Mouse (Mus musculus): Measurements from ENCODE around the gene Lta.
A peak's percentile ranks its signal among the peaks of the same experiment; 100 is the strongest.
"Not testable (repeated sequence)": the region's sequence is repeated elsewhere in the genome, so short reads cannot be mapped to it uniquely, and the experiment has no call there.

Gene Lta

DNA sequence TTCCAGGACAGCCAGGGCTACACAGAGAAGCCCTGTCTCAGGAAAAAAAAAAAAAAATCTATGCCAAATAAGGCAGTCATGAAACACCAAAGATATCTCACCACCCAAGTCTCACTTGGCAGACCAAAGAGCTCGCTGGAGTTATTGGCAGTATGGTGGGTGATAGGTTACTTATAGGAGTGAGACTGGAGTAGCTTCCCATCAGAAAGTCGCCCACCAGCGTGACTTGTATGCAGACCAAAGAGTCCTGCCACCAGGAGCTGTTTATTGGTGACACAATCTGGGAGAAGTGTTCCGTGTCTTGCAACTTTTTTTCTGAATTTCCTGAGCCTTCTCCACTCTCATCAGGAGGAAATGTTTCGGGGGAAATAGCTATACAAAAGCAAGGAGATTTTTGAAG is 34.5 kb upstream of the Lta start:
- DNase-seq = no peak

DNA sequence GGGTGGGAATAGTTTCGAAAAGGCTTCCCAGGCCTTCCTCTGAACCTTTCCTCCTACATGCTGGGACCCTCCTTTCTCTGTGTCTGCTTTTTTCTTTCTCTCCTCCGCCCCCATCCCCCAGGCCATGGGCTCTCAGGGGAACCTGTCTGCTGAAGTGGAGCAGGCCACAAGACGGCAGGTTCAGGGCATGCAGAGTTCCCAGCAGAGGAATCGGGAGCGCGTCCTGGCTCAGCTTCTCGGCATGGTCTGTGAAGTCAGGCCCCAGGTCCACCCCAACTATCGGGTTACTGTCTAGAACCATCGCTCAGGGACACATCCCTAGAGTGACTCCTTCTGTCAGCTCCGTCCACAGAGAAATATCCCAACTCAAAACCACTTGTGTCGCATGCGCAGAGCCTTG is 32.4 kb upstream of the Lta start:
- no peak for DNase-seq

DNA sequence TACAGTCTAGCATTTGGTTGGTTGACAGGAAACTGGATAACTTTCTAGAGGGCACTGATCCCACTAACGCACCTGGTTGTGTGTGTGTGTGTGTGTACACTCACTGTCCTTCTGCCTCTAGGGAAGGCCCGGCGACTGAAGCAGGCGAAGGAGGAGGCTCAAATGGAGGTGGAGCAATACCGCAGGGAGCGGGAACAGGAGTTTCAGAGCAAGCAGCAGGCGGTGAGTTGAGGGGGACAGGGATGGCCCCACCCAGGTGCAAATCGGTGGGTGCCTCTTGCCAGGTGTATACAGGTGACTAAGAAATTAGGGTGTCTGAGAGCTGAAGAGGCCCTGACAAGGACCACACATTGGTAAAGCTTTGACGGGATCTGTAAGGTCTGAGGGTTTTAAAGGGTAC is 31.8 kb upstream of the Lta start:
- no peak for DNase-seq

DNA sequence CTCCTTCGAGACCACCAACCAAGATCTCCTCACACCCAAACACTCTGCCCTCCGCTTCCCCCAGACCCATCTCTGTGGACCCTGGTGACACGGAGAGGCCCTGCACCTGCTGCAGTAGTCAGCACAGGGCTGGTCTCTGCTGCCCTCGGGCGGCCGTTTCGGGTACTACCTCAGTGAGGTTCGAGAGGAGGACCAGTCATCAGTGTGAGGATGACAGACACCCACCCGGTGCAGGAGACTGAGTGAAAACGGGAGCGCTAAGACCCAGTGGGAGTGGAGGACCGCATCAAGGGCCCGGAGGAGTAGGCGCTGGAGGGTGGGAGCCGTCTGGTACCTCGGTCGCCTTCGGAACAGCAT is 31.2 kb upstream of the Lta start:
- DNase-seq = peak; percentile 98

DNA sequence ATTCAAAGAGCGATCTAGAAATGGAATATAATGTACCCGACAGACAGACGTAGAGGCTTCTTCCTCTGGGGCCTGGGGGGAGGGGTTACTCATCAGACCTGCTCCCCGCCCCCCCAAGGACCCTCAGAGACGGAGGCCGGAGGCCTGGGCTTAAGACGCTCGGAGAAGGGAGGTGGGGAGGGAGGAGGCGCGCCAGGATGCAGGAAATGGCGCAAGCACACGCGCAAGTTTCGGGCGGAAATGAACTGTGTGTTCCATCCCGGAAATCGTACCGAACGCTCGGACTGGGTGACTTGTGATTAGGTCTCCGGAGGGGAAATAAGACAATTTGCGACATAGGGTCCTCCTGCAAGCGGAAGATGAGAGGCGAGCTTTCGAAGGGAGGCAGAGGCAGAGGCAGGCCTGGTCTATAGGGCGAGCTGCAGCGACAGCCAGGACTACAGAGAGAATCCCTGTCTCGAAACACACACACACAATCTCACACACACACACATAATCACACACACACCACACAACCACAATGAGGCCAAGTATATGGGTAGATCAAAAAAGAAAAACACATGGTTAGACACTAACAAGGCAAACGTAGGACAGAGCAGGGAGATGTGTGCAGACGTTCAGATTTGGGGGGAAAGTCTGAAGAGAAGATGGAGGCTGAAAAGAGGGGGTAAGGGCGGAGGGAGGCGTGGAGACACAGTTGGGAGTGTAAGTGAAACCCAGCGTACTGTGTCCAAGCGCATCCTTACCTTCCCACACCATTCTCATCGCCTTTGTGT is 30.7 kb upstream of the Lta start, which contains the start of gene Nfkbil1:
TSS of gene Nfkbil1 (minus strand) at position 179 of the 776 bp plus-strand sequence.
- DNase-seq = peak; percentile 96

DNA sequence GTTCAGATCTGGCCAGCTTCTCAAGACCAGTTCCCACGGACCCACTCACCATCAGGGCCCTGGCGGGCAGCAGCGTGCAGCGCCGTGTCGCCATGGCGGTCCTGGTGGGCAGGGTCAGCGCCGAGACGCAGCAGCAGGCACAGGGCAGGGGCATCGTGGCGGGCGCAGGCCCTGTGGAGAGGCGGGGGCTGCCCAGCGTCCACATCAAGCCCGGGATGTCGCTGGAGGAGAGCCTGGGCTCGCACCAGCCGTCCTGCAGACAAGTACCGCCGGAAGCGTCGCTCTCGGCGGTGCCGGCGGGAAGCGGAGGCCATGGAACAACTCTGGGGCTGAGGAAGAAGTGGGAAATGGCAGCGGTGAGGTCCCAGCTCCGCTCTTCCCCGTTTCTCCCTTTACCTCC is 29.8 kb upstream of the Lta start:
- DNase-seq = peak; percentile 62

DNA sequence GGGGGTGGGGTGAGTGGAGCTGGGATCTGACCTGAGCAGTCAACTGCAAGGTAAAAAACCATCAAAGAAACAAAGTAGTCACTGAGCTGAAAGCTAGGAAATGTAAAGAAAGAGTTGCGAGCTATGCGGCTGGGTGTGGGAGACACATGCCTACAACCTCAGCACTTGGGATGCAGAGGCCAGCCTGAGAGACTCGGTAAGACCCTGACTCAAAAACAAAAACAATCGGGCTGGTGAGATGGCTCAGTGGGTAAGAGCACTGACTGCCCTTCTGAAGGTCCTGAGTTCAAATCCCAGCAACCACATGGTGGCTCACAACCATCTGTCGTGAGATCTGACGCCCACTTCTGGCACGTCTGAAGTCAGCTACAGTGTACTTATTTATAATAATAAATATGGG is 28.9 kb upstream of the Lta start:
- DNase-seq = not testable (repeated sequence)

DNA sequence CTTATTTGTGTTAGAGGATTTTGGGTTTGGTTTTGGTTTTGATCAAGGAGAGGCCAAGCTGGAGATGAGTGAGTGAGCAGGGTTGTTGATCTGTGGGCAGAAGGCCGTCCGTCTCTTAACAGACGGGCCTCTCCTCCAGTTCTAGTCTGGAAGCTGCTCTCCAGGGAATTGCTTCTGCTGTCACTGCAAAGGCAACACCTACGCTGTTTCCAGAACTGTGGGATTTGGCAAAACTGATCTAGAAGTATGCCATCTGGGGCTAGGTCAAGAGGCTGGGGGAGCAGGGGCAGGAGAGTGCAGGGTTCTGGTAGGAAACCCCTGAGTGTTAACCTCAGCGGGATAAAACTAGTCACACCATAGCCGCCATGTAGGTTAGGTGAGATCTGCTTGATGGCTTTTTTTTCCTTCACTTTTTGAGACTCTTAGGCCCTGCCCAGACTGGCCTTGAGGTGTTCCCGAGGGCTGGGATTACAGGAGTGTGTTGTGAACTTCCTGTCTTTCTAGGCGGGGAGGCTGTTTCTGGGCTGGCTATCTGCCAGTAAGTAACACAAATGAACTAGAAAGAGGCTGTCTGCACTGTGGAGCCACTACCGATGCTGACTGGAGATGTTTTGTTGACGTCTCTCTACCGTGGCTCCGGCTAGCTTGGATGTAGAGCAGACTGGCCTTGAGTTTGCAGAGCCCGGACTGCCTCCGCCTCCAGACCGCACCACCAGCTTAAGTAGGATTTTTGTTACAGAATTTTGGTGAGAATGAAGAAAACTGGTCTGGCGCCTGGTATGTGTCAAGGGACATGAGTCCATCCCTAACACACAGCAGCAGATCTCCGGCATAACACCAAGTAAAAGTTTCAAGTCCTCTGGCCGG is 28.2 kb upstream of the Lta start, which contains the start of gene Atp6v1g2:
TSS of gene Atp6v1g2 (plus strand) at position 547 of the 867 bp plus-strand sequence.
- no peak for DNase-seq

DNA sequence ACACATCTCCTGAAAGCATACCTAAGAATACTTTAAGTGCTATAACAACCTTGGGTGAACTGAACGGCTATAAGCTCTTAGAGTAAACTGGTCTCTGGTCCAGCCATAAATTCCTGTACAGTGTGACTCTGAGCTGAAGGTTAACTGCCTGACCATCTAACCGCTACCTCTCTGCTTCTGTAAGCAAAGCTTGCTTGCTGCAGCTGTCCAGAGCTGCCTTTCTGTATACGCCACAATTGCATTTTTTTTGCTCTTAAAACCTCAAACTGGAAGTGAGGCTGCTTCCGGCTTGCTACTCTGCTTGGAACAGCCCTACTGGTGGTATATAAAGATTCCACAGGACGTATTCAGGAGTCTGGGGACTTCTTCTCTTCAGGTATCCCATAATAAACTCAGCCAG is 27.5 kb upstream of the Lta start:
- DNase-seq = no peak

DNA sequence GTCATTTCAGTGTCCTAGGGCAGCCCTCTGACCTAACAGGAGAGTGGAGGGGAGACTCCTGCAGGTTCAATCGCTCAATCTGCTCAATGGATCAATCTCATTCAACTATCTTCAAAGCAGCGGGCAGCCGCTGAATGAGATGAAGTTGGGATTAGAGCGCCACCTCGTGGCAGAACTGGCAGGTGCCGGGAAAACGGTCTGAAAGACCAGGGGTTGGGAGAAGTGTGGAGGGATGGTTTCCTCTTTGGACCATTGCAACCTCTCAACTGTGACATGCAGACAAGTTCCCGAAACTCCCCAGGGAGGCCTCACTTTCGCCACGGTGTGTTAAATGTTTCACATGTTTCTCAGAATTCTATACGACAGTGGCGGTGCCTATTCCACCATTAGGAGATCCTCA is 26.9 kb upstream of the Lta start:
- DNase-seq = peak; percentile 90

DNA sequence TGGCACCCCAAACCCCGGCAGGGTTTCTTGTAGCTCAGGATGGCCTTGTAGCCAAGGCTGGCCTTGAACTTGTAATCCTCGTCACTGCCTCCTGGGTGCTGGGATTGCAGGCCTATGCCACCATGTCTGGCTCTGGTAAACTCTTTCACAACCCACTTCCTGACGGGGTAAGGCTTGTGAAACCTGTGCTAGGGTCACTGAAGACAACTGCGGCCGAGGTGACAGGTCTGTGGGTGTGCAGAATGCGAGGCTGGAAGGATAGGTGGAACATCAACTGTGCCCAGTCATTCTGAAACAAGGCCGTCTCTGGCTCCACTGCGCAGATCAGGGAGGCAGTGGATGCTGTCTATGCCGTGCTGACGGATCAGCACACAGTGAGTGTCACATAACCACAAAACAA is 25.9 kb upstream of the Lta start:
- DNase-seq = no peak

DNA sequence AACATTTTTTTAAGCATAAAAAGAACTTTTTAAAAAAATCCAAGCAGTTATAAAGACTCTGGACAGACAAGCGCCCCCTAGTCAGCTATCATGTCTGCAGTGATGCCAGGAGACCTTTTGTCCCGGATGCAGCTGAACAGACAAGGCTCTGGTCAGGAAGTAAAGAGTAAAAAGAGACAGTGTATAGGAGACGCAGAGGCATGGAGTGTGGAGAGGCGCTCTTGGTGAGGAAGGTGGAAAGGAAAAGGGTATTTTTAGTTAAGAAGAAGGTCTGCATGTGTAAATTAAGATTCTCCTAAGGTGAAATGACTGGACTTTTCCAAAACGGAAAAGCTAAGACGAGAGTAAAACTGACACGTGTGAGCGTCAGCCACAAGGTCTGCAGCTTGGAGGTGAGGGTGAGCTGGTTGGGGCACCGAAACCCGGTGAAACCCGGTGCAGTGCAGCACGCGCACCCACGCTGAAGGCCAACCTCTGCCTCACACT is 21.5 kb upstream of the Lta start:
- DNase-seq = no peak

DNA sequence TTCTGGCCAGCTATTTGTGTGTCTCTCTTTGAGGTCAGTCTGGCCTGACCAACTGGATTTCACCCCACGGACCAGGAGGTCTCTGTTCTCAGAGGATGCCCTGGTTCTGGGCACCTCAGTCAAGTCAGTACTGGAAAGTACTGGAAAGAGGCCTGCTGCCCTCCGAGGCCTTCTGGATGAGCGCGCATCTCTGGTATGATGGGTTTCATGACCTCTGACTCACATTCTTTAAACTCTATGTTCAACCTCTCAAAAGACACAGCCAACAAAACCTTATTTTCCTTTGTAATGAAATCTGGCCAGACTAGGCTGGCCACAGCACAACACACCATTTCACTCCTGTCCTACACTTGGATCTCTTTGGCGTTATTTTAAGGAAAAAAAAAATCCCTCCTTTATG is 20.3 kb upstream of the Lta start:
- DNase-seq = no peak

DNA sequence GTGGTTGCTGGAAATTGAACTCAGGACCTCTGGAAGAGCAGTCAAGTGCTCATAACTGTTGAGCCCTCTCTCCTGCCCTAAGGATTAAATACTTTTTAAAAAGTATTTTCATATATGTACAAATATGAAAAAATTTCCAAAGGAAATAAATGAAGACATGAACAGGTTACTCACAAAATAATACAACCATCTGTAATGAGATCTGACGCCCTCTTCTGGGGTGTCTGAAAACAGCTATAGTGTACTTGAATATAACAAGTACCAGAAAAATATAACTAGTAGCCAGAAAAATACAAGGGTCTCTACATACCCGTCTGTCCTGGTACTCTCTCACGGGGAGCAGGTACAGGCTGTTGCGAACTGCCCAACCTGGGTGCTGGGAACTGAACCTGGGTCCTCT is 19.5 kb upstream of the Lta start:
- no peak for DNase-seq

DNA sequence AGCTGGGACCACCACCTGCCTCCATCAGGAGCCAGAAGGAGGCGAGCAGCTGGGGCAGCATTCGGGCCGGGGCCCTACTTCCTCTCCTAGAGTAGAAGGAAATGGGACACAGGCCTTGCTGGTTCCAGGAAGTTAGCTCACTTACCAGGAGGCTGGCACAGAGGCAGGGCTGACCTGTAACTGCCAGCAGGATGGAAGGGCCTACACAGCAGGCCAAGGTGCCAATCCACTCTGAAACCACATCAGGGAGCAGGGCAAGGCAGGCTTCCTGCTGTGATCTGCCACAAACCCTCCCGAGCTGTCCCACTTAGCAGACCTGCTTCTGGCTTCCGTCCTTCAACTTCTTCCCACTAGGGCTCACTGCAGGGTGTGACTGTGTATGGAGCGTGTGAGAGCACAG is 17.1 kb upstream of the Lta start:
- peak; percentile 53 for DNase-seq

DNA sequence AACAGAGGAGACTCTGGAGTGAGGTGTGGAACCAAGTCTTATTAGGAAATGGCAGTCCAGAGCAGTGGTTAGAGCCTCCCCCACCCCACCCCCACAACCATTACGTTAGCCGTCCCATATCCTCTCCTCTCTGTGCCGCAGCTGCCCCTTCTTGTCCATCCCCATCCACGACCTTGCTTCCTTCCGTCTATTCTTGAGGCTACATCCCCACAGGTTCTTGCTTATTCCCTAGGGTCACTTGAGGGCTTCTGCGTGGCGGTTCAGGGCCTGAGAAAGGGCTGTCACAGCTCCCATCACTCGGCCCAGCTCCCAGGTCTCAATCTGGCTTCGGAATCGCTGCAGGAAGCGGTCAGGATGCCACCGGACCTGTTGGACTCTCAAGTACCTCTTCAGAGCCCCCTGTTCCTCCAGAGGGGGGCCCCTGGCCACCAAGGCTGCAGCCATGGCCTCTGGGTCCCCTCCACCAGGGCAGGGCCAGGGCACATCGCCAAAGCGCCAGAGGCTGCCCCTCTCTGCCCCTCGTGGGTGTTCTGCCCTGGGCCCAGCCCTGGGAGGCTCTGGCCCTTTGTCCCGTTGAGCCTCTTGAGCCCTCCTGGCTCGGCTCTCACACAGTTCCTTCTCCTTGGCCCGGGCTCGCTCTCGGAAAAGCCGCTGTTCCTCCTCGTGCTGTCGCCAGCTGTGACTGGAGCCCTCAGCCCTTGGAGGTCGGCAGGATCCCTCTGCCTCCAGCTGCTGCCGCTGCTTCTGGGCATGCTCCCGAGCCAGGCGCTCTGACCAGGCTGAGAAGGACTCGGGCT is 15.2 kb upstream of the Lta start, which contains the start of gene Gm16181:
TSS of gene Gm16181 (plus strand) at position 679 of the 797 bp plus-strand sequence.
- peak; percentile 78 for DNase-seq

DNA sequence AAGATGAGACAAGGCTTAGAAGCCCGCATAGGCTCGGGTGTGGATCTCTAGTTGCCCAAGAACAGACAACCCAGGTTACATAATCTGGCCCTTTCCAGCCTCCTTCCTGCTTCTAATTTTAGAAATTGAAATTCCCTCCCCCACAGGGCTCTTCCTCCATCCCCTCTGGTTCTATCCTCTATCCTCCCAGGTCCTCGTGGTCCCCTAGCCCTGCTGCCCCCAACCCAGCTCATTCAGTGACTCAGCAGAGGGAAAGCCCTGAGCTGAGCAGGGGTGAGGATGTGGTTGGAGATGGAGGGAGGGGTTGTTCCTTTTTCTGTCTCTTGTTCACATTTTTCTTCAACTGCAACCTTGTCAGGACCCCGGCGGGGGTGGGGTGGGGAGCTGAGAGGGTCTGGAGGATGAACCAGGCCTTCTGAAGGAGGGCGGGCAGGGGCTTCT is 14.5 kb upstream of the Lta start:
- no peak for DNase-seq

DNA sequence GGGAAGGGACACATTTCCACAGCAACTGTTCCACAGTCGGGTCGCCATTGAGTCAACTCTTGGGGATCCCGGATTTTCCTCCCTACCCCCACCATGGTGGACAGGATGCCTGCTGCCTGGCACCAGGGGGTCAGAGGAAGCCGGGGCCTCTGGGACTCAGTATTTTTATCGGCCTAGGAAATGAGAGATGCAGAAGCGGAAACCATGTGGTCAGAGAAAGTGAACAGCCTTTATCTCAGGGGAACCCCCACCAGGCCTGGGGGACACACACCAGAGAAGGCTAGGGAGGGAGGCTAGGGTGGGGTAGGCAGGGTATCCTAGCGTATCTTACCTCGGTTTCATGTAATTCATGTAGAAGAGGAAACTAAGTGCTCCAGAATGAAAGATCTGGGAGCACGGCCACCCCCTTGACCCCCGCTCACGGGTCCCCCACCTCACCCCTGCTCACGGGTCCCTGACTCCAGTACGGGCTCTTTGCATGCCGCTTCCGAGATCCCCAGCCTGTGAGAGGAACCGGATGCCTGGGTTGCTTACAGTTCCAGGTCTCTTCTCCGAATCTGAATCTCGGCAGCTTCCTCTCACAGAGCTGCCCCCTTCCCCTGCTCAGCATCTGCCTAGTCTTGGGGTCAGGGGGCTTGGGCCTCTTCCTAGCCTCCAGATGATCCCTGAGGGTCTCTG is 13.5 kb upstream of the Lta start:
- peak; percentile 73 for DNase-seq

DNA sequence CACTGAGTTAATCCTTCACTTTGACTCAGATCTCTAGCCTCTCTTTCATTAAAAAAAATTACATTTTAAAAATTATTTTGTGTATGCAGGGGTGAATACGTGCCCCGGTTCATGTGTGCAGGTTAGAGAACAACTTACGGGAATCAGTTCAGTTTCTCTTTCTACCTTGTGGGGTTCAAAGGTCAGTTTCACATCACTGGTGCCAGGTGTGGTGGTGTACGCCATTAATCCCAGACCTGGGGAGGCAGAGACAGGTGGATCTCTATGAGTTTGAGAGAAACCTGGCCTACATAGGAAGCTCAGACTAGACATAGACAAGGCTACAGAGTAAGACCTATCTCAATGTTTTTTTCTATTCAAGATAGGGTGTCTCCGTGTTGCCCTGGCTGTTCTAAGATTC is 7.9 kb upstream of the Lta start:
- DNase-seq = no peak

DNA sequence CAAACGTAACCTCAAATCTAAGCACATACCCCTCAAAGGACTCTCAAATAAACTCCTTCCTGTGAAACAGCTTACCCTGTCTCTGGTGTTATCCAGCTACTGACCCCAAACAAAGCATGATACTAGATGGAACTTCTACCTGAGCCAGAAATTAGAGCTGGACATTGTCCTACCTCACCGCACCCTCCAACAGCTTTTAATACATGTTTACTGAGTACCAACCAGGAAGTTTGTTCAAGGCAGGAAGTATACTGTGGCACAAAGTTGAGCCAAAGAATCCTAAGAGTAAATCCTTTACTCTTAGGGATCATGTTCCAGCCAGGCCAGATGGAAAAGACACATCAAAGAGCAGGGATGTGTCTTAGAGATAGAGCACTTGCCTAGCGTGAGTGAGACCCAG is 5.4 kb upstream of the Lta start:
- no peak for DNase-seq

DNA sequence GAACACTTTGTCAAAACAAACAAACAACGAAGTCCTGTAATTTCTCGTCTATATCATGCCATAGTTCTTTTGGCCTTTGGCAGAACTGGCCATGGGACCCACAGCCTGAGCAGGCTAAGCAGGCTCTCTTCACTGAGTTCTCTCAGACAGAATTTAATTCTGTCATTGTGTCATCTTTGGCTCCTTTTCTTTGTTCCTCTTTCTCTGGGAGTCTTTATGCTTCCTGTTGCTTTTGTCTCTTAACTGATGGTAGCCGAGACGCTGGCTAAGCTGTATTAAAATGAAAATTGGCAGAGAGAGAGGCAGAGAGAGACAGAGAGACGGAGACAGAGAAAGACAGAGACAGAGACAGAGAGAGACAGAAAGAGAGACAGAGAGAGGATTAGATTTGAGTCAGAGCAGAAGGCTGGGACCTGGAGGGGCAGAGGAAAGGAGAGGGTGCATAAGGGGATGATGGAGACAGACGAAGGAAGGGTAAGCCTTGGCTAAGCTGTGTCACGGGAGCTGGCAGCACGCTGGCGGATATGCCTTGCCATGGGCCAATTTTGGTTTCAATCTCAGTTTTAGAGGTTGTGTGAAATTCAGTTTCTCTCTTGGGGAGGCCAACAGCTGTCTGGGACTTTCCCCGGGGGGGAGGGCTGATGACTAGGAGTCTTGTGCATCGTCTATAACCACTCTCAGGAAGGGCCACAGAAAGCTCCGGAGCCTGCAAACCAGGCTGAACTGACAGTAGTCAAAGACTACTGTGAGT is 4.8 kb upstream of the Lta start:
- no peak for DNase-seq

DNA sequence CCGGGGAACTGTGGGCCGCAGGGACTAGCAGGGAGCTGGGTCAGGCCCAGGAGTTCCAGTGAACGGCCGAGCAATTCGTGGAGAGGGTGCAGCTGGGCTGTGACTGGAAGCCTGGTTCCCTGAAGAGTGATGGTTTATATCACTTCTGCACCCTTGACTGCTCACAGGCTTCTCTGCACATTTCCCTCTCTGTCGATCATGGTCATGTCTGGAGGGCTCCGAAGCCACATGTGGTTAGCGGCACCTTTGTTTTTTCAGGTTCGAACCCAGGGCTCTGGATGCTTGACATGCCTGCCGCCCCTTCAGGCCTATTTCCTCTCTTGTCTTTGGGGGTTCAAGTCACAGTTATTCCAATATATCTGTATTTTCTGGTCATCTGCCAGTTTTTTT is 224 bp upstream of the Lta start:
- DNase-seq = no peak

Data from lung, postnatal 10 days (tissue).